Mouse (Mus musculus) bone marrow, adult 2 months (tissue): ENCODE data around the gene Phc2. TPM values are rescaled to one million over a fixed set of nuclear protein-coding genes. Genes with fewer than 3 reads are reported as not detected.
A peak's percentile ranks its signal among the peaks of the same experiment; 100 is the strongest.

ENCODE experiments used
- H3K27ac ChIP-seq: fragments of 200-500 bp; 2 replicates; pipeline ENCODE4 v1.5.1; 2012; ENCODE audit warnings: low read depth, mild to moderate bottlenecking, control low read depth, inconsistent platforms, low read length; ENCODE audit not compliant: control insufficient read depth, poor library complexity, insufficient read depth
- H3K4me1 ChIP-seq: fragments of 200-500 bp; 2 replicates; pipeline ENCODE4 v1.6.1; 2011; ENCODE audit warnings: low read length; ENCODE audit not compliant: control insufficient read depth, insufficient read depth
- H3K4me3 ChIP-seq: fragments of 200-500 bp; replicated peaks from 2 replicates; pipeline ENCODE3; 2011; ENCODE audit warnings: mild to moderate bottlenecking, low read depth, low read length, control low read depth; ENCODE audit not compliant: control insufficient read depth
- CTCF ChIP-seq: fragments of 200-500 bp; IDR thresholded peaks from 2 replicates; pipeline ENCODE4 v1.5.1; 2011; ENCODE audit warnings: low read length, control low read depth; ENCODE audit not compliant: control insufficient read depth, insufficient read depth
- POLR2A ChIP-seq: fragments of 200-500 bp; IDR thresholded peaks from 2 replicates; pipeline ENCODE4 v1.6.1; 2011; ENCODE audit warnings: low read depth, mild to moderate bottlenecking, control low read depth, low read length, borderline replicate concordance; ENCODE audit not compliant: control insufficient read depth
- WGBS: fragments of 180-500 bp; shearing (Covaris S2); methylation state at CpG from one replicate; pipeline ENCODE4 v1.1.7; 2018; 5-methylcytosine and 5-hydroxymethylcytosine counted together
- polyA plus RNA-seq: library from polyadenylated mRNA; stranded (reverse); fragments of >200 nt; gene quantifications from 2 replicates; pipeline ENCODE4 v1.2.4, GENCODE M21; 2011; ENCODE audit warnings: low replicate concordance; ENCODE audit not compliant: missing spikeins, insufficient read depth, insufficient read length

The Phc2 gene
- polyA plus RNA-seq, 1 experiment = 36.8 TPM

GRCm38 (mm10) chr4:128721061-128721648 lies 66.7 kb downstream of the Phc2 start:
- 92% methylated on average over 9 of the region's 9 CpGs for WGBS
- TF ChIP-seq POLR2A (no peak), CTCF (no peak)
- Histone ChIP-seq H3K4me3 (no peak overlapping the region), H3K27ac (no peak overlapping the region), H3K4me1 (no peaks in the 10 kb centered on the region; the same call in 1 of the 2 replicates)

GRCm38 (mm10) chr4:128721761-128722160 lies 67.3 kb downstream of the Phc2 start:
- WGBS = 80% methylated on average over 4 of the region's 4 CpGs
- H3K4me3 ChIP-seq = no peak overlapping the region
- no peak overlapping the region for H3K27ac ChIP-seq
- TF ChIP-seq CTCF (no peak), POLR2A (no peak)
- H3K4me1 ChIP-seq = peaks cover under 1% of the 10 kb centered on the region; the same call in 1 of the 2 replicates

DNA sequence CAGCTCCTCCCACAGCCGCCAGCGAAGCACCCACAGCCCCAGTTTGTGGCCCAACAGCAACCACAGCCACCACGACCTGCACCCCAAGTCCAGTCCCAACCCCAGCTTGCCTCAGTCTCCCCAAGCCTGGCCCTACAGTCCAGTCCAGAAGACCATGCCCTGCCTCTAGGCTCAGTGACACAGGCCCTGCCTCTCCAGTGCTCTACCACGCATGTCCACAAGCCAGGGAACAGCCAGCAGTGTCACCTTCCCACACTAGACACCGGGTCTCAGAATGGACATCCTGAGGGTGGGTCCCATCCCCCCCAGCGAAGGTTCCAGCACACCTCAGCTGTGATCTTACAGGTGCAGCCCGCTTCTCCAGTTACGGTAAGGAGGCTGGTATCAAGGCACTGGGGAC lies 68.4 kb downstream of the Phc2 start:
- Histone ChIP-seq H3K4me3 (no peak overlapping the region), H3K4me1 (peaks cover 2% of the 10 kb centered on the region; the same call in 1 of the 2 replicates), H3K27ac (no peak overlapping the region)
- 77% methylated on average over 8 of the region's 8 CpGs for WGBS
- TF ChIP-seq POLR2A = no peak
- TF ChIP-seq CTCF = no peak

- H3K4me1 ChIP-seq = peaks cover 2% of the 10 kb centered on the region; the same call in 1 of the 2 replicates
- no peak overlapping the region for H3K4me3 ChIP-seq
- H3K27ac ChIP-seq = no peak overlapping the region
- TF ChIP-seq CTCF (no peak), POLR2A (no peak)
- 82% methylated on average over 13 of the region's 13 CpGs for WGBS
Measured at GRCm38 (mm10) chr4:128723431-128723830, 68.9 kb downstream of the Phc2 start.

DNA sequence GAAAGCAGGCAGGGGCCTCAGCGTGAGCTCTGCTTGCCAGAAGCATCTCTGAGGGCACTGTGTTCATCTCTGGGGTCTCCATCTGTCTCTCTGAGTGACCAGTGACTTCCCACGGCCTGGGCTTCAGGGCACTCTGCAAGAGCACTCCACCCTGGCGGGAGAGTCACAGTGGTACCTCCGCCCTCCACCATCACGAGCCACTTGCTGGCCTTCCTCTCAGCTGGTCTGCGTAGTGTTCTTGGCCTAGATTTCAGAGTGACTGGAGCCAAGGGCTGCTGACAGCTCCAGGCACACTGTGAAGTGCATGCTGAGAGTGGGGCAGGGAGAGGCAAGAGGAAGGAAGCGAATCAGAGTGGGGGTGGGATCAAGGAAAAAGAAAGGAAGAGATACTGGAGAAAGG lies 69.6 kb downstream of the Phc2 start:
- no peak for TF ChIP-seq CTCF
- TF ChIP-seq POLR2A = no peak
- no peak overlapping the region for H3K27ac ChIP-seq
- WGBS = 86% methylated on average over 7 of the region's 7 CpGs
- H3K4me3 ChIP-seq = no peak overlapping the region
- H3K4me1 ChIP-seq = peaks cover 2% of the 10 kb centered on the region; the same call in 1 of the 2 replicates

DNA sequence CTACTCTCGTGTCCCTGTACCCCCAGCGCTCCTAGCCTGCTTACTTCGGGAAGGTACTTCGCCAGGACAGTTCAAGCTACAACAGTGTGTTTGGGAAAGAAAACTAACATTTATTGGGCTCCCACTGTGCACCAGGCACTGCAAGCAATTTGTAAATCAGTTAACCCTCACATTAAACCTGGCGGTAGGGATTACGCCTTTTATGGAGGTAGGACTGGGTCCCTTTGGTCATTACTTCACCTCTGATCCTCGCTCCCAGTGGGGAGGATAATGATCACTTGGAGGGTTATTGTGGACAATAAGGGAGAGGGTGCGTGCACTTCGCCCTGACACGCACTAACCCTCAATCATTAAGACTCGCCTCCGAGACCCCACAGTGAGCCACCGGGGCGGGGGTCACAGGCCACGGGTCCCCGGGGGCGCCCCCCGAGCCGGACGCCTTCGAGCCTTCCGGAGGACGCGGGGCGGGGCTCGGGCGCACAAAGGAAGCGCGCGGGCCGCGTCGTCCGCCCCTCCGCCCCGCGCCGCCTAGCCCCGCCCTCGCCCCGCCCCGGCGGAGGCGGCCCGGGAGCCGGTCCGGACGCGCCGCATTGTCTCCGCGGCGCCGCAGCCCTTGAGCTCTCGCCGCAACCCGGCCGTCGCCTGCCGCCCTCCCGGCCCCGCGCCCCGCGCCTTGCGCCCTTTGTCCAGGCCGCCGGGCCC lies 72.7 kb downstream of the Phc2 start:
- TF ChIP-seq POLR2A = peak; percentile 82; the same call in 1 of the 2 replicates
- no peak for TF ChIP-seq CTCF
- H3K4me3 ChIP-seq = peak overlapping the region; percentile 94
- peak overlapping the region; percentile 93 for H3K27ac ChIP-seq
- peaks cover 4% of the 10 kb centered on the region for H3K4me1 ChIP-seq
- WGBS = 2% methylated on average over 68 of the region's 68 CpGs

- Histone ChIP-seq H3K27ac (peak overlapping the region; percentile 93), H3K4me1 (peaks cover 4% of the 10 kb centered on the region), H3K4me3 (peak overlapping the region; percentile 94)
- under 1% methylated on average over 65 of the region's 65 CpGs for WGBS
- TF ChIP-seq POLR2A (peak; percentile 11; the same call in 1 of the 2 replicates), CTCF (no peak)
Measured at GRCm38 (mm10) chr4:128727721-128728430, 73.4 kb downstream of the Phc2 start.

- peaks cover 7% of the 10 kb centered on the region for H3K4me1 ChIP-seq
- no peak for TF ChIP-seq POLR2A
- no peak for TF ChIP-seq CTCF
- no peak overlapping the region for H3K27ac ChIP-seq
- 2% methylated on average over 5 of the region's 5 CpGs for WGBS
- peak overlapping the region; percentile 94 for H3K4me3 ChIP-seq
Measured at GRCm38 (mm10) chr4:128728431-128728851, 73.9 kb downstream of the Phc2 start.
